Mouse (Mus musculus) kidney, adult 2 months (tissue): ENCODE results near the gene Tnip3. TPM values are rescaled to one million over a fixed set of nuclear protein-coding genes. Genes with fewer than 3 reads are reported as not detected.

ENCODE experiments used
- DNase-seq: peaks from one replicate; pipeline ENCODE4 v3.0.0; 2021
- H3K27ac ChIP-seq: fragments of 200-500 bp; 2 replicates; pipeline ENCODE4 v1.5.1; 2012; ENCODE audit warnings: low read depth, low read length, control low read depth, inconsistent platforms; ENCODE audit not compliant: insufficient read depth
- H3K27me3 ChIP-seq: fragments of 200-500 bp; replicated peaks from 2 replicates; pipeline ENCODE4 v1.6.1; 2012; ENCODE audit warnings: mild to moderate bottlenecking, moderate library complexity, low read length, inconsistent platforms; ENCODE audit not compliant: control insufficient read depth, insufficient read depth
- H3K36me3 ChIP-seq: fragments of 200-500 bp; 2 replicates; pipeline ENCODE4 v1.6.1; 2012; ENCODE audit warnings: mild to moderate bottlenecking, moderate library complexity, low read length, inconsistent platforms; ENCODE audit not compliant: control insufficient read depth, insufficient read depth
- H3K4me1 ChIP-seq: fragments of 200-500 bp; 2 replicates; pipeline ENCODE4 v1.6.1; 2011; ENCODE audit warnings: low read length; ENCODE audit not compliant: control insufficient read depth, insufficient read depth
- H3K4me3 ChIP-seq: fragments of 200-500 bp; 2 replicates; pipeline ENCODE4 v1.5.1; 2011; ENCODE audit warnings: mild to moderate bottlenecking, low read depth, low read length, control low read depth; ENCODE audit not compliant: insufficient read depth
- CTCF ChIP-seq: fragments of 200-500 bp; conservative IDR thresholded peaks from 2 replicates; pipeline ENCODE4 v1.5.1; 2011; ENCODE audit warnings: low read depth, mild to moderate bottlenecking, control low read depth, low read length, moderate library complexity, mixed read lengths; ENCODE audit not compliant: insufficient read depth, insufficient read length
- POLR2A ChIP-seq: fragments of 200-500 bp; IDR thresholded peaks from one replicate; pipeline ENCODE4 v1.6.1; 2011; ENCODE audit warnings: low read depth, low read length, control low read depth
- WGBS: fragments of 180-500 bp; shearing (Covaris S2); methylation state at CpG from one replicate; pipeline ENCODE4 v1.1.7; 2018; 5-methylcytosine and 5-hydroxymethylcytosine counted together
- polyA plus RNA-seq: library from polyadenylated mRNA; depleted of rRNA; stranded (reverse); fragments of >200 nt; gene quantifications from 2 replicates; pipeline ENCODE4 v1.2.3, GENCODE M21; 2012

Tnip3 gene
- polyA plus RNA-seq, 1 experiment = 0.06 TPM

GRCm38 (mm10) chr6:65647731-65648130 lies 122.6 kb downstream of the Tnip3 start:
- Histone ChIP-seq H3K27ac (no peak overlapping the region), H3K36me3 (no peaks in the 10 kb centered on the region), H3K27me3 (no peaks in the 10 kb centered on the region), H3K4me1 (no peaks in the 10 kb centered on the region), H3K4me3 (no peak overlapping the region)
- DNase-seq = no peak
- no peak for TF ChIP-seq CTCF
- no peak for TF ChIP-seq POLR2A
- WGBS = 70% methylated on average over 6 of the region's 6 CpGs

GRCm38 (mm10) chr6:65651376-65651775 lies 126.3 kb downstream of the Tnip3 start:
- no peak for TF ChIP-seq POLR2A
- TF ChIP-seq CTCF = 0 out of 2 replicates have a peak, but pooled peaks have one; percentile 3
- no peaks in the 10 kb centered on the region for H3K36me3 ChIP-seq
- H3K27me3 ChIP-seq = no peaks in the 10 kb centered on the region
- DNase-seq = peak; percentile 7
- no peaks in the 10 kb centered on the region for H3K4me1 ChIP-seq
- no peak overlapping the region for H3K4me3 ChIP-seq
- 27% methylated on average over 4 of the region's 4 CpGs for WGBS
- H3K27ac ChIP-seq = no peak overlapping the region

DNA sequence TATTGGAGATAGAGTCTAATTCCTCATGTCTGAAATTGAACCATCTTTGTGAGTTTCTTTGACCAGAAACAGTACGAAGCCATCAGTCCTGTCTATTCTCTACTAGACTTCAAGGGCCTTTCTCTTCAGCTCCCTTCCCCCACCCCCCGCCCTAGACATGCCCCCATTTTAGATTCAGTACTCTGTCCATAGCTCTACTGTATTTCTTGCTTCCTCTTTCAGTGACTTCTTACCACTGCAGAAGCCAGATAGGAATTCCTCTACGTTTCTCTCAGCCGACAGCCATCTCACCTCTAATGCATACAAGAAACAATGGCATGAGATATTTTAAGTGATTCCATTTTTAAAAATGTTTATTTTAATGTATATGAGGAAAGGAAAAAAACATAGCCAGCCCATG lies 136.2 kb downstream of the Tnip3 start:
- no peaks in the 10 kb centered on the region for H3K4me1 ChIP-seq
- no peak overlapping the region for H3K4me3 ChIP-seq
- H3K27ac ChIP-seq = no peak overlapping the region
- DNase-seq = no peak
- no peaks in the 10 kb centered on the region for H3K27me3 ChIP-seq
- H3K36me3 ChIP-seq = no peaks in the 10 kb centered on the region
- TF ChIP-seq CTCF (no peak), POLR2A (no peak)
- WGBS = 89% methylated on average over 4 of the region's 4 CpGs

DNA sequence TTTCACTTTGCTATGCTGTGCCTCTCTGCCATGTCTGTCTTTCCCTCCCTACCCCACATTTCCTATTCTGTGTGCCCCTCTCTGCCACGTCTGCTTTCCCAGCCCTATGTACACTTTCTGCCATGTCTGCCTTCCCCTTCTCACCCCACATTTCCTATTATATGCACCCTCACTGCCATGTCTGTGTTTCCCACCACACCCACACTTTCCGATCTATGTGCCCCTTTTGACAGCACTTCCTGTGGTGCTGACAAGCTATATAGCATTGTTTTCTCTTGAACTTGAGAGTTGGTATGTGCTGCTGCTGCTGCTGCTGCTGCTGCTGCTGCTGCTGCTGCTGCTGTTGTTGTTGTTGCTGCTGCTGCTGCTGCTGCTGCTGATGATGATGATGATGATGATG lies 136.9 kb downstream of the Tnip3 start:
- 56% methylated on average over 2 of the region's 2 CpGs for WGBS
- TF ChIP-seq CTCF (no peak), POLR2A (no peak)
- no peak overlapping the region for H3K27ac ChIP-seq

DNA sequence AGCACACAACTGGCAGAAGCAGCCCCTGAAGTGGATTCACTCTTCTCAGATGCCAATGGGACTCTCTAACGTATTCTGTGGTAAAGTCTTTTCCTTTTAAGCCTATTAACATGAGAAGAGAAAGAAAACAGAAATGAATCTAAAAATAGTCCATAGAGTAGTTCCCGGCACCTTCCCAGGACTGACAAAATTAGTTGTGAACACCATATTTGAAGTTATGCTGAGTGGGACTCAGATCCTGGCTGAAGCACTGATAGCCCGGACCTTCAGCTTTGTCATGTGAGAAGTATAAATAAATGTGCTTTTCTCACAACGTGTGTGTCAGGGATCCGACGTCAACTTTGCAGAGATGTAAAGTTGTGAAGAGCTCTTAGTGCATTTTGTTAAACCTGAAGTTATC lies 138.9 kb downstream of the Tnip3 start:
- Histone ChIP-seq H3K4me3 (no peak overlapping the region), H3K4me1 (no peaks in the 10 kb centered on the region), H3K27ac (no peak overlapping the region), H3K27me3 (no peaks in the 10 kb centered on the region), H3K36me3 (no peaks in the 10 kb centered on the region)
- 74% methylated on average over 6 of the region's 6 CpGs for WGBS
- no peak for TF ChIP-seq POLR2A
- no peak for DNase-seq

More for the DNA sequence above, 136.9 kb downstream of the Tnip3 start:
- Histone ChIP-seq H3K4me3 (no peak overlapping the region), H3K4me1 (no peaks in the 10 kb centered on the region), H3K27me3 (no peaks in the 10 kb centered on the region), H3K36me3 (no peaks in the 10 kb centered on the region)
- DNase-seq = no peak

DNA sequence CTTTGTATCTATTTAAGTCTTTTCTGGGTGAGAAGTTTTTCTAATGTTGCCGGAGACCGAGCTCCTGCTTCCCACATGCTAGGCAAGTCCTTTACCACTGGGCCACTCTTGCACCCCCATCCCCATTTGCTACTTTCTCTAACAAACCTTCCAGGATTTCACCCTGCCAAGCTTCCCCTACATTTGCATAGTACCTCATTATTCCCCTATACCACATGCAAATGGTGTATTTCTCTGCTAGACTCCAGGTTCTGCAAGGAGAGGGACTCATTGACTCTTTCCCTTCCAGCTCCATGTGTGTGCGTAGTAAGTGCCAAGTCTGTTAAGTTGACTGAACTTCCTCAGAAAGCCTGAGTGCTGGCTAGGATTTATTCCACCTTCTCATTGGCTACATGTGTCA lies 141.2 kb downstream of the Tnip3 start:
- Histone ChIP-seq H3K27me3 (no peaks in the 10 kb centered on the region; the same call in 1 of the 2 replicates), H3K4me3 (no peak overlapping the region), H3K36me3 (no peaks in the 10 kb centered on the region), H3K27ac (no peak overlapping the region), H3K4me1 (no peaks in the 10 kb centered on the region)
- 96% methylated on average over 3 of the region's 3 CpGs for WGBS
- no peak for DNase-seq
- TF ChIP-seq CTCF (no peak), POLR2A (no peak)

DNA sequence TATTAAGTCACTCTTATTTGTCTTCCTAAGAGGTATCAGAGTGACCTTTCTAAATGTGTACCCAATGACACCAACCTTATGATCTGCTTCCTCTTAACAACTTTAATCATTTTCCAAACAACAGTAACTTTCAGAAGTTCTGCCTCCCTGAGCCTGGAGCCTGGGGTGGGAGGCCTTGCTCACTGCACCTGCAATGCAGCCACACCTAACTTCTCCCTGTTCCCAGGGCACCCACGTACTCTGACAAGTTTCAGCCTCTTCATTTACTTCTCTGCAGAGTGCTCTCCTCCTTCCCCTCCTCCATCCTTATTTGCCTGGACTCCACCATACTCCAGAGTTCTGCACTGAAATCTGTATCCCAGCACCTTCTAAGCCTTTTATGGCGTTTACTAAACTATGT lies 144.9 kb downstream of the Tnip3 start:
- no peak for DNase-seq
- 0 out of 2 replicates have a peak, but pooled peaks cover 4% of the 10 kb centered on the region for H3K4me1 ChIP-seq
- TF ChIP-seq CTCF (no peak), POLR2A (no peak)
- no peak overlapping the region for H3K27ac ChIP-seq
- no peaks in the 10 kb centered on the region; the same call in none of the 2 replicates for H3K27me3 ChIP-seq
- no peaks in the 10 kb centered on the region for H3K36me3 ChIP-seq
- H3K4me3 ChIP-seq = no peak overlapping the region
- WGBS = 78% methylated on average over 2 of the region's 2 CpGs
